Mouse (Mus musculus): ENCODE measurements around the gene Paqr9. TPM values are rescaled to one million over a fixed set of nuclear protein-coding genes. Genes with fewer than 3 reads are reported as not detected.
A peak's percentile ranks its signal among the peaks of the same experiment; 100 is the strongest.

The Paqr9 gene
- polyA plus RNA-seq, 1 experiment from 2014 or later: 1.9 TPM

- WGBS: 92% methylated on average over 5 of the region's 5 CpGs
Measured at GRCm38 (mm10) chr9:95569249-95569648, 9.8 kb downstream of the Paqr9 start.

GRCm38 (mm10) chr9:95569966-95570365 lies 10.5 kb downstream of the Paqr9 start:
- H3K4me2 ChIP-seq (replicated peaks): no peak overlapping the region
- H3K4me1 ChIP-seq (replicated peaks): peaks cover 5% of the 10 kb centered on the region; the same call in 1 of the 2 replicates
- no peak overlapping the region for H3K4me3 ChIP-seq (replicated peaks)
- WGBS: 93% methylated on average over 5 of the region's 5 CpGs
- H3K27ac ChIP-seq: no peak overlapping the region
- H3K9ac ChIP-seq (replicated peaks): no peak overlapping the region
- H3K36me3 ChIP-seq: no peaks in the 10 kb centered on the region
- ATAC-seq: no peak
- H3K9me3 ChIP-seq: no peaks in the 10 kb centered on the region
- H3K27me3 ChIP-seq: no peaks in the 10 kb centered on the region

More at GRCm38 (mm10) chr9:95569249-95569648, 9.8 kb downstream of the Paqr9 start:
- no peak overlapping the region for H3K4me3 ChIP-seq (replicated peaks)
- H3K4me2 ChIP-seq (replicated peaks): no peak overlapping the region
- H3K27ac ChIP-seq: no peak overlapping the region
- no peaks in the 10 kb centered on the region for H3K36me3 ChIP-seq
- no peak overlapping the region for H3K9ac ChIP-seq (replicated peaks)
- no peak for ATAC-seq
- H3K4me1 ChIP-seq (replicated peaks): peaks cover 5% of the 10 kb centered on the region; the same call in 1 of the 2 replicates
- H3K27me3 ChIP-seq: no peaks in the 10 kb centered on the region
- no peaks in the 10 kb centered on the region for H3K9me3 ChIP-seq

GRCm38 (mm10) chr9:95570604-95571003 lies 11.1 kb downstream of the Paqr9 start:
- Histone ChIP-seq H3K4me2 (replicated peaks) (no peak overlapping the region), H3K27me3 (no peaks in the 10 kb centered on the region), H3K4me1 (replicated peaks) (peaks cover 5% of the 10 kb centered on the region; the same call in 1 of the 2 replicates), H3K27ac (no peak overlapping the region), H3K9ac (replicated peaks) (no peak overlapping the region), H3K4me3 (replicated peaks) (no peak overlapping the region), H3K9me3 (no peaks in the 10 kb centered on the region), H3K36me3 (no peaks in the 10 kb centered on the region)
- 85% methylated on average over 4 of the region's 4 CpGs for WGBS
- ATAC-seq: no peak

GRCm38 (mm10) chr9:95571494-95571893 lies 12.0 kb downstream of the Paqr9 start:
- WGBS: 83% methylated on average over 4 of the region's 4 CpGs
- ATAC-seq: no peak

GRCm38 (mm10) chr9:95572558-95572957 lies 13.1 kb downstream of the Paqr9 start:
- Histone ChIP-seq H3K4me1 (replicated peaks) (no peaks in the 10 kb centered on the region), H3K4me2 (replicated peaks) (no peak overlapping the region), H3K36me3 (no peaks in the 10 kb centered on the region), H3K9me3 (no peaks in the 10 kb centered on the region), H3K27me3 (no peaks in the 10 kb centered on the region), H3K4me3 (replicated peaks) (no peak overlapping the region), H3K27ac (no peak overlapping the region), H3K9ac (replicated peaks) (no peak overlapping the region)
- 81% methylated on average over 5 of the region's 5 CpGs for WGBS
- ATAC-seq: no peak

More at GRCm38 (mm10) chr9:95571494-95571893, 12.0 kb downstream of the Paqr9 start:
- no peak overlapping the region for H3K27ac ChIP-seq
- H3K27me3 ChIP-seq: no peaks in the 10 kb centered on the region
- H3K4me1 ChIP-seq (replicated peaks): peaks cover 5% of the 10 kb centered on the region; the same call in 1 of the 2 replicates
- H3K9ac ChIP-seq (replicated peaks): no peak overlapping the region
- no peak overlapping the region for H3K4me3 ChIP-seq (replicated peaks)
- no peak overlapping the region for H3K4me2 ChIP-seq (replicated peaks)
- no peaks in the 10 kb centered on the region for H3K36me3 ChIP-seq
- H3K9me3 ChIP-seq: no peaks in the 10 kb centered on the region

- no peak overlapping the region for H3K4me2 ChIP-seq (replicated peaks)
- no peak overlapping the region for H3K27ac ChIP-seq
- H3K9ac ChIP-seq (replicated peaks): no peak overlapping the region
- no peaks in the 10 kb centered on the region for H3K4me1 ChIP-seq (replicated peaks)
- H3K4me3 ChIP-seq (replicated peaks): no peak overlapping the region
- 87% methylated on average over 4 of the region's 4 CpGs for WGBS
- no peaks in the 10 kb centered on the region for H3K36me3 ChIP-seq
- no peaks in the 10 kb centered on the region for H3K27me3 ChIP-seq
- ATAC-seq: no peak
- no peaks in the 10 kb centered on the region for H3K9me3 ChIP-seq
Measured at GRCm38 (mm10) chr9:95574116-95574515, 14.7 kb downstream of the Paqr9 start.

GRCm38 (mm10) chr9:95577502-95577901 lies 18.0 kb downstream of the Paqr9 start:
- Histone ChIP-seq H3K4me2 (replicated peaks) (no peak overlapping the region), H3K27me3 (peaks cover 13% of the 10 kb centered on the region), H3K4me3 (replicated peaks) (no peak overlapping the region), H3K9me3 (no peaks in the 10 kb centered on the region), H3K27ac (no peak overlapping the region), H3K36me3 (no peaks in the 10 kb centered on the region), H3K9ac (replicated peaks) (no peak overlapping the region), H3K4me1 (replicated peaks) (peaks cover 11% of the 10 kb centered on the region)
- WGBS: 95% methylated on average over 6 of the region's 6 CpGs
- no peak for ATAC-seq

GRCm38 (mm10) chr9:95578366-95578895 lies 19.0 kb downstream of the Paqr9 start:
- H3K4me2 ChIP-seq (replicated peaks): no peak overlapping the region
- 86% methylated on average over 5 of the region's 5 CpGs for WGBS
- ATAC-seq: no peak
- no peak overlapping the region for H3K27ac ChIP-seq
- no peaks in the 10 kb centered on the region for H3K9me3 ChIP-seq
- H3K9ac ChIP-seq (replicated peaks): no peak overlapping the region
- peaks cover 11% of the 10 kb centered on the region for H3K4me1 ChIP-seq (replicated peaks)
- H3K27me3 ChIP-seq: peaks cover 13% of the 10 kb centered on the region
- no peak overlapping the region for H3K4me3 ChIP-seq (replicated peaks)
- H3K36me3 ChIP-seq: no peaks in the 10 kb centered on the region

- Histone ChIP-seq H3K4me2 (replicated peaks) (peak overlapping the region; percentile 54; the same call in 1 of the 2 replicates), H3K36me3 (no peaks in the 10 kb centered on the region), H3K9ac (replicated peaks) (no peak overlapping the region), H3K4me3 (replicated peaks) (no peak overlapping the region), H3K9me3 (no peaks in the 10 kb centered on the region), H3K27me3 (peaks cover 13% of the 10 kb centered on the region), H3K27ac (no peak overlapping the region), H3K4me1 (replicated peaks) (peaks cover 11% of the 10 kb centered on the region)
- ATAC-seq: no peak
- WGBS: 50% methylated on average over 16 of the region's 16 CpGs
Measured at GRCm38 (mm10) chr9:95581021-95581757, 21.7 kb downstream of the Paqr9 start.

- Histone ChIP-seq H3K4me3 (replicated peaks) (peak overlapping the region; percentile 31), H3K9me3 (no peaks in the 10 kb centered on the region), H3K4me2 (replicated peaks) (peak overlapping the region; percentile 54), H3K27me3 (peaks cover 13% of the 10 kb centered on the region), H3K36me3 (no peaks in the 10 kb centered on the region), H3K9ac (replicated peaks) (peak overlapping the region; percentile 39; the same call in 1 of the 2 replicates), H3K27ac (no peak overlapping the region), H3K4me1 (replicated peaks) (peaks cover 11% of the 10 kb centered on the region)
- 9% methylated on average over 20 of the region's 20 CpGs for WGBS
- ATAC-seq: peak; percentile 17; the same call in 1 of the 2 replicates
Measured at GRCm38 (mm10) chr9:95581758-95582515, 22.5 kb downstream of the Paqr9 start.

GRCm38 (mm10) chr9:95582555-95582954 lies 23.1 kb downstream of the Paqr9 start:
- H3K27me3 ChIP-seq: peaks cover 13% of the 10 kb centered on the region
- H3K36me3 ChIP-seq: no peaks in the 10 kb centered on the region
- WGBS: 10% methylated on average over 8 of the region's 8 CpGs
- ATAC-seq: no peak
- no peak overlapping the region for H3K9ac ChIP-seq (replicated peaks)
- H3K4me3 ChIP-seq (replicated peaks): no peak overlapping the region
- peaks cover 11% of the 10 kb centered on the region for H3K4me1 ChIP-seq (replicated peaks)
- H3K27ac ChIP-seq: no peak overlapping the region
- no peaks in the 10 kb centered on the region for H3K9me3 ChIP-seq
- H3K4me2 ChIP-seq (replicated peaks): peak overlapping the region; percentile 54; the same call in 1 of the 2 replicates

- Histone ChIP-seq H3K9ac (replicated peaks) (no peak overlapping the region), H3K4me2 (replicated peaks) (no peak overlapping the region), H3K27me3 (peaks cover 10% of the 10 kb centered on the region), H3K9me3 (no peaks in the 10 kb centered on the region), H3K4me3 (replicated peaks) (no peak overlapping the region), H3K27ac (no peak overlapping the region), H3K4me1 (replicated peaks) (peaks cover 11% of the 10 kb centered on the region), H3K36me3 (no peaks in the 10 kb centered on the region)
- ATAC-seq: no peak
- 77% methylated on average over 5 of the region's 5 CpGs for WGBS
Measured at GRCm38 (mm10) chr9:95586046-95586445, 26.6 kb downstream of the Paqr9 start.
